Mouse (Mus musculus) monocyte, adult 2 months (primary cell): Measurements from ENCODE around the gene Cmc2.
A peak's percentile ranks its signal among the peaks of the same experiment; 100 is the strongest.

Experiments
- DNase-seq, 2 experiments: peaks; one replicate each; pipeline ENCODE4 v3.0.0; 2022; ENCODE audit warnings: low spot score in 2 of 2, low read depth in 1 of 2

Gene Cmc2

GRCm38 (mm10) chr8:116921337-116922059 lies at the start of gene Cmc2, which contains the start of gene Cenpn:
Cmc2 (minus strand) TSS chr8:116921455.
Cenpn (plus strand) TSS chr8:116921730.
- DNase-seq, result peak; percentile 77 to 87

GRCm38 (mm10) chr8:116969531-116969930 lies 48.3 kb upstream of the Cmc2 start:
- DNase-seq, result no peak

GRCm38 (mm10) chr8:116954415-116954814 lies 33.2 kb upstream of the Cmc2 start:
- DNase-seq, result no peak

GRCm38 (mm10) chr8:116952428-116952827 lies 31.2 kb upstream of the Cmc2 start:
- DNase-seq, result no peak

GRCm38 (mm10) chr8:116951778-116952177 lies 30.5 kb upstream of the Cmc2 start:
- DNase-seq, result no peak

- no peak for DNase-seq
Measured at GRCm38 (mm10) chr8:116951369-116951768, 30.1 kb upstream of the Cmc2 start.

- DNase-seq, result no peak
Measured at GRCm38 (mm10) chr8:116947589-116947988, 26.3 kb upstream of the Cmc2 start.

- DNase-seq, result no peak
Measured at GRCm38 (mm10) chr8:116946851-116947250, 25.6 kb upstream of the Cmc2 start.

GRCm38 (mm10) chr8:116946268-116946838 lies 25.1 kb upstream of the Cmc2 start:
- DNase-seq, result peak in 1 of 2 experiments; percentile 14

- no peak for DNase-seq
Measured at GRCm38 (mm10) chr8:116945169-116945910, 24.1 kb upstream of the Cmc2 start.

- no peak for DNase-seq
Measured at GRCm38 (mm10) chr8:116944385-116944696, 23.1 kb upstream of the Cmc2 start.

- DNase-seq, result no peak
Measured at GRCm38 (mm10) chr8:116943555-116944384, 22.5 kb upstream of the Cmc2 start.

- peak in 1 of 2 experiments; percentile 71 for DNase-seq
Measured at GRCm38 (mm10) chr8:116943161-116943554, 21.9 kb upstream of the Cmc2 start, which contains the start of gene Atmin. Atmin (plus strand) TSS chr8:116943393.

GRCm38 (mm10) chr8:116942284-116943058 lies 21.2 kb upstream of the Cmc2 start:
- no peak for DNase-seq

GRCm38 (mm10) chr8:116935506-116935905 lies 14.3 kb upstream of the Cmc2 start:
- DNase-seq, result no peak

- DNase-seq, result no peak
Measured at GRCm38 (mm10) chr8:116934976-116935375, 13.7 kb upstream of the Cmc2 start.

GRCm38 (mm10) chr8:116928588-116928987 lies 7.3 kb upstream of the Cmc2 start:
- DNase-seq, result no peak

GRCm38 (mm10) chr8:116927880-116928279 lies 6.6 kb upstream of the Cmc2 start:
- no peak for DNase-seq

- no peak for DNase-seq
Measured at GRCm38 (mm10) chr8:116923526-116923925, 2.3 kb upstream of the Cmc2 start.

- no peak for DNase-seq
Measured at GRCm38 (mm10) chr8:116922060-116922757, 954 bp upstream of the Cmc2 start.
